Mouse (Mus musculus) midbrain, embryonic 10.5 days (tissue): ENCODE measurements around the gene Pdzk1. TPM values are rescaled to one million over a fixed set of nuclear protein-coding genes. Genes with fewer than 3 reads are reported as not detected.

Experiments used
- DNase-seq: peaks from one replicate; pipeline ENCODE4 v3.0.0-alpha.2; 2017; ENCODE audit warnings: low spot score
- H3K27ac ChIP-seq: fragments of 300-500 bp; sonication (generic); replicated peaks from 2 replicates; pipeline ENCODE4 v1.5.1; 2016; ENCODE audit warnings: mild to moderate bottlenecking
- H3K27me3 ChIP-seq: fragments of 300-500 bp; sonication (generic); 2 replicates; pipeline ENCODE4 v1.6.1; 2016; ENCODE audit warnings: low read depth, mild to moderate bottlenecking; ENCODE audit not compliant: poor library complexity, severe bottlenecking
- H3K36me3 ChIP-seq: fragments of 300-500 bp; sonication (generic); 2 replicates; pipeline ENCODE4 v1.6.1; 2016; ENCODE audit warnings: mild to moderate bottlenecking, moderate library complexity
- H3K4me1 ChIP-seq: fragments of 300-500 bp; sonication (generic); 2 replicates; pipeline ENCODE4 v1.6.1; 2016
- H3K4me3 ChIP-seq: fragments of 300-500 bp; sonication (generic); 2 replicates; pipeline ENCODE4 v1.5.1; 2016; ENCODE audit warnings: mild to moderate bottlenecking, moderate library complexity
- H3K9me3 ChIP-seq: fragments of 300-500 bp; sonication (generic); replicated peaks from 2 replicates; pipeline ENCODE4 v1.6.1; 2016; ENCODE audit warnings: mild to moderate bottlenecking
- WGBS: fragments of 180-500 bp; shearing (Covaris S2); methylation state at CpG from one replicate; pipeline ENCODE4 v1.1.7; 2016; 5-methylcytosine and 5-hydroxymethylcytosine counted together
- polyA plus RNA-seq: library from polyadenylated mRNA; unstranded; fragments of >200 nt; fragmentation: Nextera tagmentation; extraction: Ambion mirVana; gene quantifications from 2 replicates; pipeline ENCODE4 v1.2.1, GENCODE M21; 2016

Gene Pdzk1
- polyA plus RNA-seq, 1 experiment from 2014 or later: 0.57 TPM

DNA sequence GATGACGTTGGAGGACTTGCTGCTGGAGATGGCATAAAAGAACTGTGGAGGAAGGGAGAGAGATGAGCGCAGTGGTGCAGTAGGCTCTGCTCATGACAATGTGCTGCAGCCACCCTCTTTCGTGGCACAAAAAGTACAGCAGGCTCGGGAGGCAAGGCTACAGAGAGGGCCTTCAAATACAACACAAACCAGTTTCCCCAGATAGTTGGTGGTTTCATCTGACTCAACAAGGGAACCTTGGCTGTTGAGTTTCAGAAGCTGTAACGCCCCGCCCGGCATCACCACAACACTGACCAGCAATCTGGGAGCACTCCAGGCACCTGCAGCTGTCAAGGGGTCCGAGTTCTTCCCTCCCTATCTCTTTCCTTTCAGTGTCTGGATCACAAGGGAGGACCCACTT, 43.4 kb downstream of the Pdzk1 start:
- H3K4me3 ChIP-seq: no peak overlapping the region
- WGBS: 97% methylated on average over 8 of the region's 8 CpGs
- no peaks in the 10 kb centered on the region for H3K4me1 ChIP-seq
- DNase-seq: no peak
- H3K36me3 ChIP-seq: peaks cover 87% of the 10 kb centered on the region
- H3K9me3 ChIP-seq: no peaks in the 10 kb centered on the region
- H3K27ac ChIP-seq: no peak overlapping the region
- no peaks in the 10 kb centered on the region for H3K27me3 ChIP-seq

- Histone ChIP-seq H3K27ac (no peak overlapping the region), H3K27me3 (no peaks in the 10 kb centered on the region), H3K4me1 (no peaks in the 10 kb centered on the region), H3K9me3 (no peaks in the 10 kb centered on the region), H3K4me3 (no peak overlapping the region), H3K36me3 (peaks cover 83% of the 10 kb centered on the region)
- no peak for DNase-seq
- WGBS: 90% methylated on average over 7 of the region's 7 CpGs
Observed at GRCm38 (mm10) chr3:96874808-96875571, 45.9 kb downstream of the Pdzk1 start.

- 91% methylated on average over 9 of the region's 9 CpGs for WGBS
- H3K36me3 ChIP-seq: peaks cover 74% of the 10 kb centered on the region
Observed at GRCm38 (mm10) chr3:96879536-96879935, 50.5 kb downstream of the Pdzk1 start.

GRCm38 (mm10) chr3:96880385-96880784, 51.3 kb downstream of the Pdzk1 start:
- H3K27ac ChIP-seq: no peak overlapping the region
- H3K4me1 ChIP-seq: no peaks in the 10 kb centered on the region
- no peaks in the 10 kb centered on the region for H3K9me3 ChIP-seq
- no peak overlapping the region for H3K4me3 ChIP-seq
- no peaks in the 10 kb centered on the region for H3K27me3 ChIP-seq
- peaks cover 69% of the 10 kb centered on the region for H3K36me3 ChIP-seq
- DNase-seq: no peak
- WGBS: 92% methylated on average over 4 of the region's 4 CpGs

More at GRCm38 (mm10) chr3:96879536-96879935, 50.5 kb downstream of the Pdzk1 start:
- H3K4me3 ChIP-seq: no peak overlapping the region
- no peak for DNase-seq
- no peaks in the 10 kb centered on the region for H3K27me3 ChIP-seq
- no peaks in the 10 kb centered on the region for H3K9me3 ChIP-seq
- H3K27ac ChIP-seq: no peak overlapping the region
- H3K4me1 ChIP-seq: no peaks in the 10 kb centered on the region

DNA sequence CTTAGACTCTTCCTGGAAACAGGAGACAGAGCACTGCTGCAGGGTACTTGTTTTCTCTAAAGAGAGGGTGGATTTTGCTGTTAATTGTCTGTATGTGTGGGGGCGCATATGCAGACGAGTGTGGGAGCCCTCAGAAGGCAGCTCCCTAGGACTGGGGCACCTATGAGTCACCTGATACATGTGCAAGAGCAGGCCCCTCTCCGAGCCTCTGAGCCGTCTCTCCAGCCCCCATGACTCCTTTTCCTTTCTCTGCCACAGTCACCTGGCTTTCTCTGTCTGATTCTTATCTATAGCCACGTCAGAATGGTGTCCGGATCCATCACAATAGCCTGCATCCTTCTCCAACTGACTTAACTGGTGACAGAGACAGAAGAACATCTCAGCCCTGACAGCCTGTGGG, 52.5 kb downstream of the Pdzk1 start:
- 88% methylated on average over 6 of the region's 6 CpGs for WGBS
- Histone ChIP-seq H3K27ac (no peak overlapping the region), H3K27me3 (no peaks in the 10 kb centered on the region), H3K4me1 (no peaks in the 10 kb centered on the region), H3K36me3 (peaks cover 74% of the 10 kb centered on the region), H3K9me3 (no peaks in the 10 kb centered on the region), H3K4me3 (no peak overlapping the region)
- DNase-seq: no peak

GRCm38 (mm10) chr3:96882061-96882849, 53.2 kb downstream of the Pdzk1 start:
- peaks cover 80% of the 10 kb centered on the region for H3K36me3 ChIP-seq
- no peak overlapping the region for H3K27ac ChIP-seq
- DNase-seq: no peak
- H3K4me3 ChIP-seq: no peak overlapping the region
- H3K27me3 ChIP-seq: no peaks in the 10 kb centered on the region
- WGBS: 93% methylated on average over 14 of the region's 14 CpGs
- no peaks in the 10 kb centered on the region for H3K4me1 ChIP-seq
- H3K9me3 ChIP-seq: no peaks in the 10 kb centered on the region

GRCm38 (mm10) chr3:96883690-96884089, 54.6 kb downstream of the Pdzk1 start:
- Histone ChIP-seq H3K36me3 (peaks cover 78% of the 10 kb centered on the region), H3K9me3 (no peaks in the 10 kb centered on the region), H3K4me1 (no peaks in the 10 kb centered on the region), H3K27ac (no peak overlapping the region), H3K4me3 (no peak overlapping the region), H3K27me3 (no peaks in the 10 kb centered on the region)
- no peak for DNase-seq
- 96% methylated on average over 7 of the region's 7 CpGs for WGBS

DNA sequence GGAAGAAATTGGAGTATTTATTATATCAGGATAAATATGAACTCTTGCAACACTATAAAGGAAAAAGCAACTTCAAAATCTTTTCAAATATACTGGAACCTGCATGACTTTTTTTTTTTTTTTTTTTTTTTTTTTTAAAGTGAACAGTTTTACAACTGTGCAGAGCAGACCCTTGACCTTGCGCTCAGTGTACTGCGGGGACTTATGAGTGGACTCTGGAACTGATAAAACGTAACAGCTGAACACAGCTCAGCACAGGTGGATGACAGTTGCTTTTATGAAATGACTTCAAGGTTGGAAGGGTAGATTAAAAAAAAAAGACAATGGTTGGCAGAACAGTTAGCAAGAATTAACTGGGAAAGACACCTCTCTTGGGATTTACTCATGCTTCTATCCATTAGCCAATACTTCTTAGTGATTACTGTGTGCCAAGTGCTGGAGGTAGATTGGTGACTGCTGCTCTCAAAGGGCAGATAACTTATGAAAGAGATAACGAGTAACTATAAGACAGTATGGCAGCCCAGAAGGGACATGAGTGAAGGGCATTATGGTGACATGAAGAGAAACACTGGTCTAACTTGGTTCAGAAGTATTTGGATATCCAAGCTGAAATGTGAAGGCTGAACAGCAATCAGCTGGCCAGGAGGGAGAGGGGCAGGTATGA, 73.4 kb downstream of the Pdzk1 start:
- H3K27ac ChIP-seq: no peak overlapping the region
- no peaks in the 10 kb centered on the region for H3K9me3 ChIP-seq
- WGBS: 91% methylated on average over 4 of the region's 4 CpGs
- peaks cover 10% of the 10 kb centered on the region for H3K36me3 ChIP-seq
- no peak for DNase-seq
- peaks cover 14% of the 10 kb centered on the region for H3K4me1 ChIP-seq
- no peak overlapping the region for H3K4me3 ChIP-seq
- peaks cover 4% of the 10 kb centered on the region for H3K27me3 ChIP-seq

- DNase-seq: no peak
- Histone ChIP-seq H3K36me3 (no peaks in the 10 kb centered on the region), H3K27ac (peak within 1 kb of the TSS; percentile 91), H3K9me3 (no peaks in the 10 kb centered on the region), H3K27me3 (peaks cover 4% of the 10 kb centered on the region), H3K4me1 (peaks cover 14% of the 10 kb centered on the region), H3K4me3 (peak within 1 kb of the TSS; percentile 100)
- 17% methylated on average over 14 of the region's 14 CpGs for WGBS
Observed at GRCm38 (mm10) chr3:96904393-96904792, 75.3 kb downstream of the Pdzk1 start, which contains the start of gene Gja5. Gene Gja5 (plus strand): TSS chr3:96904693.

- Histone ChIP-seq H3K36me3 (no peaks in the 10 kb centered on the region), H3K27ac (peak within 1 kb of the TSS; percentile 91)
- WGBS: under 1% methylated on average over 40 of the region's 40 CpGs
Observed at GRCm38 (mm10) chr3:96904851-96905541, 75.9 kb downstream of the Pdzk1 start, which contains the start of gene Gpr89. Gene Gpr89 (minus strand): TSS chr3:96905346.

DNA sequence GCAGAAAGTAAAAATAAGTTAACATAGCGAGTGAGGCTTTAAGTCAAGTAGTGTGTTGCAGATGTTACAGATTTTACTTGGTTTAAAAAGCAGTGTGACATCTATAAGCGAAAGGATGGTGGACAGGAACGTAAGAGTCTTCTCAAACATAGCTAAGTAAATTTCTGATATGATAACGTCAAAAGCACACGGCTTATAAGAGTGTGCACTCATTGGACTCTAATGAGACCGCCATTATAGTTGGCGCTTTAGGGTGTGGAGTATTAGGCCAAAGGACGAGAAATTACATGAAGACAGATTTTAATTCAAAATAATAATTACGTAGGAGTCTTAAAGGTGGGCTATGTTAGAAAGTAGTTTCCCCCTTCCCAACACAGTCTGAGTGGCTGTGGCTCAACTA, 76.5 kb downstream of the Pdzk1 start:
- no peak for DNase-seq
- H3K4me1 ChIP-seq: peaks cover 14% of the 10 kb centered on the region
- WGBS: 49% methylated on average over 9 of the region's 9 CpGs
- H3K36me3 ChIP-seq: no peaks in the 10 kb centered on the region
- H3K27ac ChIP-seq: peak overlapping the region; percentile 91
- H3K27me3 ChIP-seq: peaks cover 4% of the 10 kb centered on the region
- peak overlapping the region; percentile 100 for H3K4me3 ChIP-seq
- no peaks in the 10 kb centered on the region for H3K9me3 ChIP-seq

More at GRCm38 (mm10) chr3:96904851-96905541, 75.9 kb downstream of the Pdzk1 start, which contains the start of gene Gpr89:
- no peaks in the 10 kb centered on the region for H3K9me3 ChIP-seq
- peaks cover 4% of the 10 kb centered on the region for H3K27me3 ChIP-seq
- peaks cover 14% of the 10 kb centered on the region for H3K4me1 ChIP-seq
- peak within 1 kb of the TSS; percentile 100 for H3K4me3 ChIP-seq
- peak; percentile 93 for DNase-seq
